Mouse (Mus musculus): ENCODE data around the gene Hoxc9.

The Hoxc9 gene

DNA sequence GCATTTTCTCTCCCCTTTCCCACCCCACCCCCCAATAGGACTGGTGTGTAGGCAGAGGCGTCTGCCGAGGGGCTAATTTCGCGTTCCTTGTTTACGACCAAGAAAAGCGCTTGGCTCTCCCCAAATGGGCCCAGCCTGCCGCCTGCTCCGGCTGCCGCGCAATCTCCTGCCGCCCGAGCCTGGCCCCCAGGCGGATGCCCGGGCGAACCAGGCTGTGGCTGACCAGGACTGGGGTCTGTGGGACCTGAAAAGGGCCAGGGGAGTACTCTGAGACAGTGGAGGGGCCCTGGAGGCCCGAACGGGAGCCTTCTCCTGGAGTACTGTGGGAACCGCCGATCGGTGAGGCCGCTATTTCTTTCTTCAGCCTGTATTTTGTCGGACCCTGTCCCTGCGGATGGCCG, 24.3 kb downstream of the Hoxc9 start:
- DNase-seq: no peak

DNA sequence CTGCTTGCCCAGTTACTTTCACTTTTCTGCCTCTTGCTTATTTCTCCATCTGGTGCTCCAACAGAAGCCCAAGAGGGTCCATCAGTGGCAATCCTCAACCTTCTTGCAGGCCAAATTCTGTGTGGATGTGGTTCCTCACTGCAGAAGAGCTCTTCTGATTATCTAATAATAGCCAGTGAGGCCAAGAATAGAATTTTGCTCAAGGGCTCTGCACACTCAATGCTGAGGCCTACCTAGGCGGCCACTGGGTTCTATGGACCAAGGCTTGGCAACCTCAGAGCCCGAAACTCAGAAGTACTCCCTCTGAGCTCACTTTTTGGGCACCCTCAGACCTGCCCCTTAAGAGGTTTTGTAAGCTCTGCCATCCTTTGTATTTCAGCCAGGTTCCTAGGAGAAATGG, 25.1 kb downstream of the Hoxc9 start:
- DNase-seq: no peak

DNA sequence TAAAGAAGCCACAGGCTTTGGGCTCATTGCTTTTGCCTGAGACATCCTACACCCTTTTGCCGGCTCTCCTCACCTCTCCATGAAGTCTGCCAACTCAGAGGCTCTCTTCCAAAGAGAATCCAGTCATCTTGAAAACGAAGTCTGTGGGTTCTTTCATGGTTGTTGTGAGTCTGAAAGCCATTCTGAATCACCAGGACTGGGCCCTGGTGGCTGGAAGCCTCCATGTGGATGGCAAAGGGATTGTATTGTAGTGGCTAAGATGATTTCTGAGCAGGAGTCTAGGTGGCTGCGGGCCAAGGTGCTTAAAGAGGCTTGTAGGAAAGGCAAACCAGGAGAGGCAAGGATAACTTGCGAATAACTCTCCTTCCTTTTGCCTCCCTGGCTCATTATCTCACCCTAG, 25.9 kb downstream of the Hoxc9 start:
- DNase-seq: peak in 1 of 2 experiments; percentile 70

DNA sequence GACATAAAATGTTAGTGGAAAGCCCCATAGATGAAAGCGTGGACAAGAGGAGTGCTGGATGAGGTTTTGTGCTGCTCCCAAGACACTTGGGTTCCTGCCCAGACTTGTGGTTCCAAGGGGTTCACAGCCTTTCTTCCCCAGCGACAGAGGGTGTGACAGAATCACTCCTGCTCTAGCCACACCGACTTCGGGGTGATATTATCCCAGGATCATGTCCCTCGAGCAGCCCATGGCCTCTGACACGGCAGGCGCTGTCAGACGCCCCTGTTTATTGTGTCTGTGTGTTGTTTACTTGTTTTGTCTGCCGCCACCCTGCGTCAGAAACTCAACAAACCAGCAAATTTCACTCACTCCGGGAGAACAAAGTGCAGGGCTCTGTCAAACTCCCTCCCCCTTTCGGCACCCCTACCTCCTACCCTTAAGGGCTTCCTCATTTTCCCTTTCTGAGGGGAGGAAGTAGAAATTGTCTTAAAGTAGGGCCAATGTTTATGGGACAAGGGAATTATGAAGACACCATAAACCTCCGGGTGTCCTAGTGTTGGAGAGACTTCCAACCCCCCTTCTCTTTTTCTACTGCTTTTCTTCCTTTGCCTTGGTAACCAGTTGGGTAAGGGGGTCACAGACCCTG, 26.7 kb downstream of the Hoxc9 start:
- peak in 1 of 2 experiments; percentile 51 for DNase-seq

DNA sequence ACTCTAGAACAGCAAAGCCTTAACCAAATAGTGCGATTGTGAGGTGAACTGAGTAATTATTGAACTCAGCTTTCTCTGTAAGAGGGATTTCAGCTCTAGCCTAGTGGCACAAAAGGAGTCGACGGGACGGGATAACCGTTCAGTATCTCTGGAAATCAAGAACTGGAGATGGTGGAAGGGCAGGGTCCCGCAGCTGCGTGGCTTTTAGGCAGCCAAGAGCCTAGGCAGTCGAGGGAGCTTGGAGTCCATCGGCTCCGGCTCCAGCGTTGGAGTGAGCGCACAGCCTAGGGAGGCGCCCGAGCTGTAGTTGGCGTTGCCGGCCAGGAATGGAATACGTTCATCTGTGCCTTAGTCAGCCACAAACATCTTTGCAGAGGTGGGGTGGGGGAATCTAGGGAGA, 29.1 kb downstream of the Hoxc9 start:
- DNase-seq: peak in 1 of 2 experiments; percentile 56

DNA sequence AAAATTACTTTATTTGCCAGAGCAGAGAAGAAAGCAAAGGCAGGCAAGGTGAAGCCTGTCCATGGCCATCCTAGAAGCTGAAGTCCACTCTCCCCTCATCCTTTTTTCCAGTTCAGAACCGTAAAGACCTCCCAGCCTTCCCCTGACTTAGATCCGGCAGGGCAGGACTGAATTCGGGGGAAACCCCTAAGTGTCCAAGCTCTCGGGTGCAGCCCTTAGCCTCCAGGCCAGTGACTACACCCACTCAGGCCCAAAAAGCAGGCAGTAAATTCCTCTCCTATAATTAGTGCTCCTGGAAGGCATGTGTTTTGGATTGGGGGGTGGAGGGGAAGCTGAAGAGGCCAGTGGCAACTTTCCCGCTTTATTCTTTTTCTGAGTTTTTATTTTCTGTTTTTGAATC, 29.6 kb downstream of the Hoxc9 start:
- DNase-seq: no peak

DNA sequence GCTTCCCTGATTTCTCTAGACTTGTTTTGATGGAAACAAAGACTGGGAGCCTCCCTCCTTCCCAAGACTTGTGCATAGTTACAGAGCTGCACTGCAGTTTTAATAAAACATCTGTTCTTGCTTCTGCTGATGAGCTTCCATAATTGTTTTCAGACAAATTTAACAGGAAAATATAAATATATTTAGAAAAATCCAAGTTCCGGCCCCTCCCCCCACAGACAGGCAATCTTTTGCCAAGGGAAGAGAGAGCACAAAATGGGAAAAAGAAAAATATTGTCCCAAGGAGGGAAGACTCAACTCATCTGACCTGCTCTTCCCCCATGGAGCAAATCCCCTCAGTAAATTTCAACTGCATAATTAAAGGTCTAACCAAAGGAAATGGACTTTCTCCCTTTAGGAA, 30.1 kb downstream of the Hoxc9 start:
- no peak for DNase-seq

DNA sequence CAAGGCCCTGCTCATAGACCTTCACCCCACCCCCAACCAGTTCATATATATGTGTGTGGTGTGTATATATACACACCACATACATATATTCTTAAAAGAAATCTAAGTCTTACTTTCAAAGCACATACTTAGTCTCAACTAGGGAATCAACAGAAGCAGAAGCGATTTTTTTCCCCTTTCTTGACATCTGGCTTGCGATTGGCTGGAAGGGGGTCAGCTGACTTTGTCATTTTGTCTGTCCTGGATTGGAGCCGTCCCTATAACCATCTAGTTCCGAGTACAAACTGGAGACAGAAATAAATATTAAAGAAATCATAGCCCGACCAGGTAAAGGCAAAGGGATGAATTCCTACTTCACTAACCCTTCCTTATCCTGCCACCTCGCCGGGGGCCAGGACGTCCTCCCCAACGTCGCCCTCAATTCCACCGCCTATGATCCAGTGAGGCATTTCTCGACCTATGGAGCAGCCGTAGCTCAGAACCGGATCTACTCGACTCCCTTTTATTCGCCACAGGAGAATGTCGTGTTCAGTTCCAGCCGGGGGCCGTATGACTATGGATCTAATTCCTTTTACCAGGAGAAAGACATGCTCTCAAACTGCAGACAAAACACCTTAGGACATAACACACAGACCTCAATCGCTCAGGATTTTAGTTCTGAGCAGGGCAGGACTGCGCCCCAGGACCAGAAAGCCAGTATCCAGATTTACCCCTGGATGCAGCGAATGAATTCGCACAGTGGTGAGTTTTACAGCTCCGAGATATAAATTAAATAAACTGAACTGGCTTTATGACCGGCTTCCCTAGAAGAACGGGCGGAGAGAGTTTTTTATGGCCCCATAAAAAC, 33.2 kb downstream of the Hoxc9 start:
- peak in 1 of 2 experiments; percentile 52 for DNase-seq

DNA sequence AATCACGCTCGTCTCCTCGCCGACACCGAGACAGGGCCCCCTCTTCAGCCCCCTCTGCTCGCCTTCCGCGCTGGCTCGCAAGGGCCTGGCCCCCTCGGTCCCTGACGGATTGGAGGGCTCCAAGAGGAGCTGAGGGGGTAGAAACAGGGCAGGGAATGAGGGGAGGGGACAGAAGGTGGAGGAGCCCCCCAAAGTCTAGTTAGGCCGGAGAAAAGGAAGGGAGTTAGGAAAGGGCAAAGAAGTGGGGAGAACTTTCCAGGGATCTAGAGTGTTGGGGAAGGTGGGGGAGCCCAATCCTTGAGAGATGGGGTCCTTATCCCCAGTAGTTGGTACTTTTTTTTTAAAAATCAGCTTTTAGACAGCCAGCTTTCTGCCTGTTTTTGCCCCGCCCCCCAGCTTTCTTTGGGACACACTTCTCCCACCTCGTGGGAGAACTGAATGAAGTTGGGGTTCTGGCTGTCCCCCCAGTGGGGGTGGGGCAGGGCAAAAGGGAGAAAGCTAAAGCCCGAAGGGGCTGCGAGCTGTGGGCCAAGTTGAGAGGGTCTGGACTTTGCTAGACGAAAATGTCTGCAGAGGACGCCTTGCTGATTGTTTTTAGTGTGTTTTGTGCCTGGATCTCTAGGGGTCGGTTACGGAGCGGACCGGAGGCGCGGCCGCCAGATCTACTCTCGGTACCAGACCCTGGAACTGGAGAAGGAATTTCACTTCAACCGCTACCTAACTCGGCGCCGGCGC, 34.0 kb downstream of the Hoxc9 start:
- DNase-seq: no peak

DNA sequence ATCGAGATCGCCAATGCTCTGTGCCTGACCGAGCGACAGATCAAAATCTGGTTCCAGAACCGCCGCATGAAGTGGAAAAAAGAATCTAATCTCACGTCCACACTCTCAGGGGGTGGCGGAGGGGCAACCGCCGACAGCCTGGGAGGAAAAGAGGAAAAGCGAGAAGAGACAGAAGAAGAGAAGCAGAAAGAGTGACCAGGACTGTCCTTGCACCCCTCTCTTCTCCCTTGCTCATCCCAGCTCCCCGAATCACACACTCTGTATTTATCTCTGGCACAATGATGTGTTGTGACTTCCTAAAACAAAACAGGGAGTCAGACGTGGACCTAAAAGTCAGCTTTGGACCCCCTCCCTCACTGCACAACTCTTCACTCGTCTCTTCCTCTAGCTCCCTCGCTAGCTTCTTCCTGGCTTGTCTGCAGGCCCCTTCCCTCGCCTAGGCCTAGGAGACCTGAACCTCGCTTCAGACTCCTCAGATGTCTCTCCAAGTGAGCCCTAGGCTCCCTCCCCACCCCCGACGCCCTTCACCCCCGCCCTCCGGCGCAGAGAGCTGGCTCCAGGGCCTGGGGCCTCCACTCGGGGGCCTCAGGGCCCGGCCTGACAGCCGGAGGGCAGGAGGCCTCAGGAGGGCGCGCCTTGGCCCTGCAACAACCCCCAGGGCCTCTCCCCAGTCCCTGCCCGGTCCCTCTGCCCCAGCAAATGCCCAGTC, 34.8 kb downstream of the Hoxc9 start:
- DNase-seq: no peak

DNA sequence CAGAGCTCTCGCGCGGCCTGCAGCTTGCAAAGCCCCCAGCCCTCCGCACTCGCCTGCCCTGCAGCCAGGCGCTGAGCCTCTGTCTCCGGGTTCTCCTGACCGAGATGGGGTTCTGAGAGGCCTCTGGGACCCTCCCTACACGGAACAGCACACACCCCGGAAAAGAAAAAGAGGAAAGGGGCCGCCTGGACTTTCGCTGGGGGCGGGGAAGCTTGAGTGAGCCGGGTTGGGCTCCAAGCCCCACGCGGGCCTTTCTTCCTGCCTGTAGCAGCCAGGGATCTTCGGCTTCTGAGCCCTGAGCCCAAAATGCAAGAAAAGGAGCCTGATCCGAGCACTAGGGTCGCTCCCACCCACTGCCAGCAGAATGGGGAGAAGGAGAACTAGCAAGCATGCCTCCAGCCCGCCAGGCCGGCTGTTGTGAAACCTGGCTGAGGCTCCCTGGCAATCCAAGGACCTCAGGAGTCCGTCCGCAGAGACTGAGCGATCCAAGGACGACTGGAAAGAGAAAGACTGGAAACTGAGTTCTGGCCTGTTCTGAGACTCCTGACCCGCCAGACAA, 35.8 kb downstream of the Hoxc9 start:
- DNase-seq: no peak

DNA sequence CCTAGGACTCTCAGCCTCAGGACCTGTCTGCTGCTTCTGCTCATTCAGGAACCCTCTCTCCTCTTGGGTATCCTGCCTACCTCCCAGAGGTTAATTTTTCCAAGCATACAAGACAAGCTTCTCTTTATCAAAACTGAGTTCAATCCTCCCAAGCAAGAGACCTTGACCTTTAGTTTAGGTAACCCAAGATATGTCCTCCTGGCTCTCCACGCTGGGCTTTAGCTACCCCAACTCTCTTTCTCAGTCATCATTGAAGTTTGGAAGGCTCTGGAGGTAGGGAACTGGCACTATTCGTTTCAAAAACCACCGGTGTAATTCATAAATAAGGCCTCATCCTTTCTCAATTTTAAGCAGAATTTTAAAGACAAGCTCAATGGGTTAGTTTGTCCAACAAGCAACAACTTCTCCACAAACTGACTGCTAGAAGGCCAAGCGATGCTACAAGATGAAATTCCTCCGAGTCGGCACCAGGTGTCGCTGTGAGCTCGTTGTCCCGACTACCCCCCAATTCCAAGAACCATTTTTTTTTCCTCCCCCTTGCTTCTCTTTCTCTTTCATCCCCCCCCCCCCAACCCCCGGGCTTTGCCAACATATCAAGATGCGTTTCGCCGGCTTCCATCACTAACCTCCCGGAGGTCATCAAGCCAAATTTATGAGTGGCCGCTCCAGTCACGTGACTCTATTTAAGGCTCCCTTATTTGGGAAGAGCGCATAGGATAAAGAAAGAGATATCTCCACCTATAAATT, 37.2 kb downstream of the Hoxc9 start:
- DNase-seq: peak; percentile 49 to 79

DNA sequence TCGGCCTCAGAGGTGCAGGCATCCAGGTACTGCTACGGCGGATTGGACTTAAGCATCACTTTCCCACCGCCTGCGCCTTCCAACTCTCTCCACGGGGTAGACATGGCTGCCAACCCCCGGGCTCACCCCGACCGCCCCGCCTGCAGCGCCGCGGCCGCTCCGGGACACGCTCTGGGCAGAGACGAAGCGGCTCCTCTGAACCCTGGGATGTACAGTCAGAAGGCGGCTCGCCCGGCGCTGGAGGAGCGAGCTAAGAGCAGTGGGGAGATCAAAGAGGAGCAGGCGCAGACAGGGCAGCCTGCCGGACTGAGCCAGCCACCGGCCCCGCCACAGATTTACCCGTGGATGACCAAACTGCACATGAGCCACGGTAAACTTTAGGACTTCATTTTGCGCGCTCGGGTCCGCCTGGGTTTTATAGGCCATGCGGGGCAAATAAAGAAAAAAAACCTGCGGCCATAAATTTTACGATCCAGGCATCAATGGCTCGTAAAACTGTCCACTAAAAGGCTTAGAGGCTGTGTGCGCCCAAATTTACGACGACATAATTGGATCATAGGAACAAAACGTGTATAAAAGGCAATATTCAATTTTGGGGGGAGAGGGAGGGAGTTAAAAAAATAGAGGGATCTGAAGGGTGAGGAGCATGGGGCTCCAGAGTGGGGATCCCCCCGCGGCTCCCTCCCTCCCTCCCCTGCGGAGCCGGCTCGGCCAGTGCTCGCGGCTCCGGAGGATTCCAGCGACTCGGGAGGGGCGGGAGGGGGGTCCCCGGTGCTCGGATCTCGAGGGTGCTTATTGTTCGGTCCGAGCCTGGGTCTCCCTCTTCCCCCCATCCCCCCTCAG, 38.1 kb downstream of the Hoxc9 start:
- DNase-seq: peak; percentile 67 to 68

DNA sequence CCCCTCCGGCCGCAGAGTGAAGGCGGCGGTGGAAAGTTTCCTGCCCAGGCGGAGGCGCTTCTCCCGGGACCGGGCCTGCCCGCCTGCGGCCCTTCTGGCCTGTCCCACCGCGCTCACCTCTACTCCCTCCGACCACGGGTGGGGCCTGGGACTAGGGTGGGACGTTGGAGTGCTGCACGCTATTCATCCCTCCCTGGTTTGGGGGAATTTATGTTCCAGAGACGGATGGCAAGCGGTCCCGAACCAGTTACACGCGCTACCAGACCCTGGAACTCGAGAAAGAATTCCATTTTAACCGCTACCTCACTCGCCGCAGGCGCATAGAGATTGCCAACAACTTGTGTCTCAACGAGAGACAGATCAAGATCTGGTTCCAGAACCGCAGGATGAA, 38.8 kb downstream of the Hoxc9 start:
- DNase-seq: no peak

DNA sequence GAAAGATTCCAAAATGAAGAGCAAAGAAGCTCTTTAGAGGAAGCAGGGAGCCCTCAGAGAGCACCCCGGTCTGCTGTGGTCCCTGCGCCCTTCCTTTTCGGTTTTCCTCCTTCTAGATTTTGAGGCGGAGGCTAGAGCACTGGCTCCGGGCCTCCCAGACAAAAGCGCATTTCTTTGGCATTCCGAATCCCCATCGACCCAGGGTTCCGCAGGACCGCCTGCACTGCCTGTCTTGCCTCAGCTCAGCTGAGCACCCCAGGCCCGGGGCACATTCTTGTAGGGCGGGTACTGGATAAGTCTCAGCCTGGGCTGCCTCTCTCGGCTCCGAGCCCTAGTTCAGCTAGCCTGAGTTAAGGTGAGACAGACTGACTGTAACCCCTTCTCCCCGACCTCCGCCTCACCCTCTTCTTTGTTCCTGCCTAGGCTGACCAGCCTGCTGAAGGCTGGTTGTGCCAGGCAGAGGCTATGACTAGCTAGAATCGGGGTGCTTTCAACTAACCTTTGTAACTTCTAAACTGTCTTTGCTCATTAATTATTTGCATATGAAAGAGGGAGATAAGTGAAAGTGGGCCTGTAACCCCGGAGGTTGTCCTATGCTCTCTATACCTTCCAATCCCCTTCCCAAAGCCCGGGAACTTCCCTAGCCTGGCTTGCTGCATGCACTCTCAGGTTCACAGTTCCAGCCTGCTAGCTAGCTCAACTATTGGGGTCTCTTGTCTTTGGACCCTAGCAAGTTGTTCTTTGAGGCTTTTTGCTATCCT, 39.3 kb downstream of the Hoxc9 start:
- DNase-seq: no peak

DNA sequence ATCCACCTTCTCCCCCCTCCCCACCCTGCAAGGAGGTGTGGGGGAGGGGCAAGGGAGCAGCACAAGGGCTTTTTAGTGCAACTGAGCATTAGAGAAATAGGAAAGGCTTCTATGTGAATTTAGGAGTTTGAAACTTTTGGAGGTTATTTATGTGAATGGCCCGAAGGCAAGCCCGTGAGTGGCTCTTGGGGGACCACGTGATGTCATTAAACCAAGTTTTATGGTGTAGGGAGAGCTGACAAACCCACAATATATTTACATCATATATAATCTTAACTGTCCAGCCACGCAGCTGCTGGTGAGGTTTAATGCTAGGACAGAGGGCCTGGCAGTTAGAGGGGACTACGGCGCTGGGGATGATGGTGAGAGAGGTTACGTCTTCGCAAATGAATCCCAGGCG, 42.4 kb downstream of the Hoxc9 start, which contains the start of gene Hoxc4:
Hoxc4 (plus strand) TSS at position 299 of the 400 bp plus-strand sequence.
- no peak for DNase-seq

DNA sequence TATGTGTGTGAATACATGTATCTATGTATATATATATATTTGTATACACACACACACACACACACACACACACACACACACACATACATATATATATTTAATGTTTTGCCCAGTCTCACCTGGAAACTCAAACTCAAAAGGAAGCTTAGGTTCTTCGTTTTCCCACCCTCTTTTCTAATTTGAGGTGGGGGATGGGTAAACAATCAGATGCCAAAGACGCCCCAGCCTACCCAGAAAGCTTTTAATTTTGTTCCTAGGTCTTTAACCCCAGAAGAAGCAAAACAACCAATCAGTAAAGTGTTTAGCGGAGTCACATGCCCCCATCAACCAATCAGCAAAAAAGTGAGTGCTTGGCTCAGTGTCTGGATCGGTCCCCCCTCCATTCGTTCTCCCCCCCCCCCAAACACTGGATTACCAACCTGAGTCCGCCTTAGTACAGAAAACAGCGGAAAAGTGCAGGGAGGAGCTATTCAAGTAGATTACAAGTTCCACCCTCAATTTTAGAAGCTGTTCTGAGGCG, 44.7 kb downstream of the Hoxc9 start:
- DNase-seq: no peak

DNA sequence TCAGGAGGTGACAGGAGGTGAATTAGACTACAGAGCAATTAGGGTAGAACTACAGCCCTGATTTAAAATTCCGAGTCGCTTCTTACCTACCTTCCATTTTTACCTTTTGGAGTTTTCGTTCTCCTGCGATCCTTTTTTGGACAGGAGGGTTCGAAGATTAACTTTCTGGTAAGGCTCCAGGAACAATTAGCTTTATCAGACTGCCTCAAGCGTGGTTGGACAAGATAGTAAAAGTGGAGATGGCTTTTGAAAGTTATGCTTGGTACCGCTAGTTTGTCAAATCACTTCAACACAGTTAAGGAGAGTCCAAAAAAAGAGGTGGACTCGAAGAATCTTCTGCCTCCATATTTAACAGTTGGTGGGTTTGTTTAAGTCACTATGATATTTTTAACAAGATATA, 45.3 kb downstream of the Hoxc9 start:
- DNase-seq: no peak

DNA sequence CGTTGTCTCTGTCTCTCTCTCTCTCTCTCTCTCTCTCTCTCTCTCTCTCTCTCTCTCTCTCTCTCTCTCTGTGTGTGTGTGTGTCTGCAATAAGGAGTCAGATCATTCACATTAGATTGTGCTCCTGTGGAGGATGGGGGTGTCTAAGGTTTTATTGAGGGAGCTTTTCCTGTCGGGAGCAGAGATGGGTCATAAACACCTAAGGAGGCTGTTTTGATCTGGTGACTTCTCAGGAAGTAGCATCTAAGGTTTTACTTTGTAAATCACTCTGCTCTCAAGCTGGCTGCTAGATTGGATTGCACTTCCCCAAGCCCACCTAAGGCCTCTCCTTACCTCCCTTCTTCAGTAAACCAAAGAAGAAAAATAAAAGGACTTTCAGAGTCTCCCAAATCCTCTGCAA, 47.9 kb downstream of the Hoxc9 start:
- DNase-seq: no peak
